Mouse (Mus musculus) urinary bladder, postnatal 4 days (tissue): ENCODE measurements around the gene Dram1.

Experiments used
- DNase-seq, 2 experiments: peaks; one replicate each; pipeline ENCODE4 v3.0.0; 2021 to 2022; ENCODE audit warnings: low spot score in 2 of 2

The Dram1 gene

GRCm38 (mm10) chr10:88288061-88288460 is 90.8 kb downstream of the Dram1 start:
- DNase-seq, result no peak

- no peak for DNase-seq
These were observed 91.6 kb downstream of the Dram1 start for GRCm38 (mm10) chr10:88287261-88287660.

GRCm38 (mm10) chr10:88284343-88284990 is 94.4 kb downstream of the Dram1 start:
- no peak for DNase-seq

- no peak for DNase-seq
These were observed 97.2 kb downstream of the Dram1 start for GRCm38 (mm10) chr10:88281699-88282098.

GRCm38 (mm10) chr10:88274045-88274444 is 104.8 kb downstream of the Dram1 start:
- DNase-seq, result no peak
